Mouse (Mus musculus) left cerebral cortex, postnatal 25 days (tissue): ENCODE measurements around the gene Fam114a2. TPM values are rescaled to one million over a fixed set of nuclear protein-coding genes. Genes with fewer than 3 reads are reported as not detected.

Source experiments
- DNase-seq, 2 experiments: peaks; one replicate each; pipeline ENCODE4 v3.0.0; 2022; ENCODE audit warnings: low spot score in 2 of 2, mixed read lengths in 1 of 2
- intact Hi-C: fragments of 180-260 bp; cut with DNase I; formaldehyde crosslinking; loops from one replicate; pipeline ENCODE4 v1.15.1; 2025
- total RNA-seq, 2 experiments: library from RNA; stranded (reverse); gene quantifications; 2 replicates each; pipeline ENCODE4 v1.2.3; 2021

Gene Fam114a2
- total RNA-seq, 2 experiments from 2014 or later, result 28.8 to 31.9 TPM

DNA sequence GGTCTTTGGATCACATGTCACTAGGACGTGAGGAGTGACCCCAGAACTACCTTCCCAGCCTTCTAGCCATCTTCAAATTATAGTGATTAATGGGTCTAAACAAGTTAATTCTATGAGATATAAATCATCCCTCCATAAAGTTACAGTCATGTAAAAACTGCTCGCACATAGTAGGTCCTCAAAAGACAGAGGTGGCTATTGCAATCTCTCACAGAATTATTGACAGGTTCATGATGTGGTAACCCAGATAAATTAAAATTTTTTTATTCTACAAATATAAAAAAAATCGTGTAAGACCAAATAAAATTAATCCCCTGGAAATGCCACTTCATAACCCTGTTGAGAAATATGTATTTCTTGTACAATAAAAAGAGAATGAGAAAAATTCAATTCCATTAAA is 52.6 kb downstream of the Fam114a2 start:
- no peak for DNase-seq
- intact Hi-C loops, result loop anchor here (5.0 to 10.0 kb wide), 4 partner anchors 154 to 1309 kb away; partner anchors contain the start of gene Gria1

GRCm38 (mm10) chr11:57465025-57465424 is 53.4 kb downstream of the Fam114a2 start:
- no peak for DNase-seq
- intact Hi-C loops, result loop anchor here (5.0 to 10.0 kb wide), 4 partner anchors 153 to 1308 kb away; partner anchors contain the start of gene Gria1

- DNase-seq, result peak; percentile 36 to 83
- intact Hi-C loops, result loop anchor here (10.0 kb wide), 3 partner anchors 445 to 815 kb away; partner anchors contain the start of gene Gria1
These were observed 58.7 kb downstream of the Fam114a2 start for GRCm38 (mm10) chr11:57459759-57460158.

GRCm38 (mm10) chr11:57454421-57454820 is 64.0 kb downstream of the Fam114a2 start:
- DNase-seq, result no peak
- intact Hi-C loops, result loop anchor here (10.0 kb wide), 1 partner anchor 810 kb away; no protein-coding TSS in a partner anchor

DNA sequence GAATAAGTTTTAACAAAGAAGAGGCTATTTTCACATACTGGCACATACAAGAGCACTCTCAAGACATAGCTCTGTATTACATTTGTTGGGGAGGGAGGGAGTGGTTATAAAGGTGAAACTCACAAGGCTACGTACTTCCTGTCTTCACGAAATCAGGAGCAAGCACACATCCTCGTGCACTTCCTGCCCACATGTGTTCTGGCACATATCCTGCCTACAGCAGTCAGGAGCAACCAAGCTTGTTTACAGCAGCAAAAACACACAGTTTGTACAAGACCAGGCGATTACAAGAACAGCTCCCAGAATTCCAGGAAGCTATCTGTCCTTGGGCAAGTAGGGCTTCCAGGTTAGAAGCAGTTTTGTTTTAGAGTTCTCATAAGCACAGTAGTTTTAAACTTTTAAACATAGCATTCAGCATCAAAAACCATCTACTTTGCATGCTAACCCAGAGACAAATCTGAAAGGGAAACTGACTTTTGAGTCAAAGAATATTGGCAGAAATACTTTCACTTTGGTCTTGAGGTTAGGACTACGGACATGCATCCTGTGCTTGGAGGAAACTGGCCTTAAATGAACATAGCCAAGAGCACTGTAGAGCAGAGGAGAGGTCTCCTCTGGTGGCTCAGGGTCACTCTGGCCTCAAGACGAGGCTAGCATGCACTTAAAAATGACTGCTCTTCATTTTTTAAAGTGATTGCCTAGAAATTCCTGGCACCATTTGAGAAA is 73.0 kb downstream of the Fam114a2 start:
- no peak for DNase-seq
- intact Hi-C loops, result no loop called here

- intact Hi-C loops, result no loop called here
- no peak for DNase-seq
These were observed 84.3 kb downstream of the Fam114a2 start for GRCm38 (mm10) chr11:57434153-57434552.

Other genes starting within 250 kb of the Fam114a2 start
- 10 to 100 TPM; 22.7 to 24.9 TPM for gene Mfap3, start within 50 bp of the Fam114a2 start, total RNA-seq
- gene Galnt10, start 126.8 kb upstream of the Fam114a2 start, total RNA-seq, result 1 to 10 TPM; 6.8 to 7.1 TPM